Mouse (Mus musculus) kidney, embryonic 15.5 days (tissue): ENCODE measurements at regions not wholly inside any gene's neighbourhood (a gene's known extent, or its start where the extent isn't known, plus 50 kb on each side); places are given as distances from the start of the nearest gene placed in this dataset.

Experiments
- ATAC-seq: fragments of 200-750 bp; cut with Nextera tagmentation; replicated peaks from 2 replicates; pipeline ENCODE4 v1.8.0; 2017; ENCODE audit warnings: moderate TSS enrichment; ENCODE audit not compliant: low FRiP score
- H3K27ac ChIP-seq: fragments of 300-500 bp; sonication (generic); 2 replicates; pipeline ENCODE4 v1.5.1; 2015; ENCODE audit warnings: mild to moderate bottlenecking, inconsistent platforms
- H3K27me3 ChIP-seq: fragments of 300-500 bp; sonication (generic); 2 replicates; pipeline ENCODE4 v1.6.1; 2015; ENCODE audit warnings: inconsistent platforms
- H3K36me3 ChIP-seq: fragments of 300-500 bp; sonication (generic); 2 replicates; pipeline ENCODE4 v1.6.1; 2015; ENCODE audit warnings: inconsistent platforms
- H3K4me1 ChIP-seq: fragments of 300-500 bp; sonication (generic); 2 replicates; pipeline ENCODE4 v1.6.1; 2015; ENCODE audit warnings: inconsistent platforms
- H3K4me2 ChIP-seq: fragments of 300-500 bp; sonication (generic); 2 replicates; pipeline ENCODE4 v1.6.1; 2015; ENCODE audit warnings: moderate library complexity, mild to moderate bottlenecking, inconsistent platforms
- H3K4me3 ChIP-seq: fragments of 300-500 bp; sonication (generic); replicated peaks from 2 replicates; pipeline ENCODE4 v1.5.1; 2015; ENCODE audit warnings: mild to moderate bottlenecking, inconsistent platforms
- H3K9ac ChIP-seq: fragments of 300-500 bp; sonication (generic); 2 replicates; pipeline ENCODE4 v1.6.1; 2015; ENCODE audit warnings: mild to moderate bottlenecking, inconsistent platforms
- H3K9me3 ChIP-seq: fragments of 300-500 bp; sonication (generic); replicated peaks from 2 replicates; pipeline ENCODE4 v1.6.1; 2016; ENCODE audit warnings: inconsistent platforms
- WGBS: fragments of 180-500 bp; shearing (Covaris S2); methylation state at CpG from one replicate; pipeline ENCODE4 v1.1.7; 2015; ENCODE audit warnings: mixed read lengths; 5-methylcytosine and 5-hydroxymethylcytosine counted together

GRCm38 (mm10) chr16:78216752-78217351, 84.4 kb upstream of the Cxadr start:
- 0 out of 2 replicates have a peak, but pooled peaks cover 6% of the 10 kb centered on the region for H3K4me1 ChIP-seq
- no peaks in the 10 kb centered on the region for H3K36me3 ChIP-seq
- no peak overlapping the region for H3K4me3 ChIP-seq
- no peaks in the 10 kb centered on the region for H3K27me3 ChIP-seq
- no peak overlapping the region for H3K27ac ChIP-seq
- no peaks in the 10 kb centered on the region for H3K9me3 ChIP-seq
- H3K9ac ChIP-seq = no peak overlapping the region
- 45% methylated on average over 9 of the region's 9 CpGs for WGBS
- H3K4me2 ChIP-seq = 0 out of 2 replicates have a peak overlapping the region, but pooled peaks have one; percentile 25
- no peak for ATAC-seq

GRCm38 (mm10) chr16:78211687-78212086, 89.6 kb upstream of the Cxadr start:
- WGBS = 56% methylated on average over 8 of the region's 8 CpGs
- H3K9ac ChIP-seq = no peak overlapping the region
- ATAC-seq = no peak
- H3K9me3 ChIP-seq = no peaks in the 10 kb centered on the region
- no peak overlapping the region for H3K4me2 ChIP-seq
- H3K4me1 ChIP-seq = no peaks in the 10 kb centered on the region
- H3K36me3 ChIP-seq = no peaks in the 10 kb centered on the region
- H3K4me3 ChIP-seq = no peak overlapping the region
- H3K27ac ChIP-seq = no peak overlapping the region
- no peaks in the 10 kb centered on the region for H3K27me3 ChIP-seq

GRCm38 (mm10) chr16:78208321-78208720, 93.0 kb upstream of the Cxadr start:
- Histone ChIP-seq H3K9ac (no peak overlapping the region), H3K27ac (no peak overlapping the region)
- ATAC-seq = no peak

GRCm38 (mm10) chr16:78204332-78204731, 97.0 kb upstream of the Cxadr start:
- Histone ChIP-seq H3K4me3 (no peak overlapping the region), H3K27ac (no peak overlapping the region), H3K9me3 (no peaks in the 10 kb centered on the region), H3K36me3 (no peaks in the 10 kb centered on the region), H3K4me1 (no peaks in the 10 kb centered on the region), H3K4me2 (no peak overlapping the region), H3K9ac (no peak overlapping the region), H3K27me3 (no peaks in the 10 kb centered on the region)
- WGBS = 85% methylated on average over 9 of the region's 9 CpGs
- ATAC-seq = no peak

More at GRCm38 (mm10) chr16:78208321-78208720, 93.0 kb upstream of the Cxadr start:
- Histone ChIP-seq H3K9me3 (no peaks in the 10 kb centered on the region), H3K4me2 (no peak overlapping the region), H3K4me1 (no peaks in the 10 kb centered on the region), H3K36me3 (no peaks in the 10 kb centered on the region), H3K27me3 (no peaks in the 10 kb centered on the region), H3K4me3 (no peak overlapping the region)
- 89% methylated on average over 5 of the region's 5 CpGs for WGBS

- no peaks in the 10 kb centered on the region for H3K36me3 ChIP-seq
- no peaks in the 10 kb centered on the region for H3K27me3 ChIP-seq
- WGBS = 77% methylated on average over 12 of the region's 12 CpGs
- H3K9ac ChIP-seq = no peak overlapping the region
- 0 out of 2 replicates have a peak, but pooled peaks cover 2% of the 10 kb centered on the region for H3K4me1 ChIP-seq
- H3K4me2 ChIP-seq = no peak overlapping the region
- H3K4me3 ChIP-seq = no peak overlapping the region
- no peak for ATAC-seq
- H3K9me3 ChIP-seq = no peaks in the 10 kb centered on the region
- no peak overlapping the region for H3K27ac ChIP-seq
Observed at GRCm38 (mm10) chr16:78200044-78200830, 101.1 kb upstream of the Cxadr start.

GRCm38 (mm10) chr16:78199252-78199651, 102.0 kb upstream of the Cxadr start:
- Histone ChIP-seq H3K4me1 (0 out of 2 replicates have a peak, but pooled peaks cover 2% of the 10 kb centered on the region), H3K4me3 (no peak overlapping the region), H3K4me2 (peak overlapping the region; percentile 36; the same call in 1 of the 2 replicates), H3K9me3 (no peaks in the 10 kb centered on the region), H3K36me3 (no peaks in the 10 kb centered on the region), H3K27me3 (no peaks in the 10 kb centered on the region), H3K27ac (no peak overlapping the region), H3K9ac (no peak overlapping the region)
- ATAC-seq = no peak
- WGBS = 83% methylated on average over 10 of the region's 10 CpGs

GRCm38 (mm10) chr16:78198642-78199121, 102.6 kb upstream of the Cxadr start:
- Histone ChIP-seq H3K9ac (no peak overlapping the region), H3K36me3 (no peaks in the 10 kb centered on the region), H3K9me3 (no peaks in the 10 kb centered on the region), H3K27me3 (no peaks in the 10 kb centered on the region), H3K4me1 (0 out of 2 replicates have a peak, but pooled peaks cover 2% of the 10 kb centered on the region), H3K27ac (no peak overlapping the region), H3K4me2 (peak overlapping the region; percentile 36; the same call in 1 of the 2 replicates), H3K4me3 (no peak overlapping the region)
- no peak for ATAC-seq
- 8% methylated on average over 16 of the region's 16 CpGs for WGBS

GRCm38 (mm10) chr16:78197252-78197896, 103.9 kb upstream of the Cxadr start:
- Histone ChIP-seq H3K4me2 (no peak overlapping the region), H3K27me3 (no peaks in the 10 kb centered on the region), H3K27ac (no peak overlapping the region), H3K4me3 (no peak overlapping the region), H3K4me1 (0 out of 2 replicates have a peak, but pooled peaks cover 2% of the 10 kb centered on the region), H3K9me3 (no peaks in the 10 kb centered on the region), H3K36me3 (no peaks in the 10 kb centered on the region), H3K9ac (no peak overlapping the region)
- peak; percentile 66; the same call in 1 of the 2 replicates for ATAC-seq
- WGBS = 13% methylated on average over 10 of the region's 10 CpGs

- H3K4me1 ChIP-seq = no peaks in the 10 kb centered on the region
- no peaks in the 10 kb centered on the region for H3K27me3 ChIP-seq
- H3K4me2 ChIP-seq = no peak overlapping the region
- ATAC-seq = no peak
- no peak overlapping the region for H3K9ac ChIP-seq
- no peak overlapping the region for H3K27ac ChIP-seq
- no peaks in the 10 kb centered on the region for H3K36me3 ChIP-seq
- H3K9me3 ChIP-seq = no peaks in the 10 kb centered on the region
- WGBS = 85% methylated on average over 9 of the region's 9 CpGs
- no peak overlapping the region for H3K4me3 ChIP-seq
Observed at GRCm38 (mm10) chr16:78170627-78171605, 130.4 kb upstream of the Cxadr start.

GRCm38 (mm10) chr16:78156876-78157232, 144.4 kb upstream of the Cxadr start:
- WGBS = 83% methylated on average over 3 of the region's 3 CpGs
- no peak overlapping the region for H3K27ac ChIP-seq
- H3K4me3 ChIP-seq = no peak overlapping the region
- no peak overlapping the region for H3K4me2 ChIP-seq
- no peak overlapping the region for H3K9ac ChIP-seq
- no peaks in the 10 kb centered on the region for H3K9me3 ChIP-seq
- H3K27me3 ChIP-seq = no peaks in the 10 kb centered on the region
- no peaks in the 10 kb centered on the region for H3K36me3 ChIP-seq
- ATAC-seq = no peak
- peaks cover 3% of the 10 kb centered on the region; the same call in 1 of the 2 replicates for H3K4me1 ChIP-seq

GRCm38 (mm10) chr16:78156138-78156875, 145.0 kb upstream of the Cxadr start:
- H3K27ac ChIP-seq = no peak overlapping the region
- no peak overlapping the region for H3K9ac ChIP-seq
- no peaks in the 10 kb centered on the region for H3K27me3 ChIP-seq
- 39% methylated on average over 7 of the region's 7 CpGs for WGBS
- ATAC-seq = peak; percentile 82; the same call in 1 of the 2 replicates
- H3K4me2 ChIP-seq = no peak overlapping the region
- no peaks in the 10 kb centered on the region for H3K36me3 ChIP-seq
- no peak overlapping the region for H3K4me3 ChIP-seq
- H3K9me3 ChIP-seq = no peaks in the 10 kb centered on the region
- peaks cover 3% of the 10 kb centered on the region; the same call in 1 of the 2 replicates for H3K4me1 ChIP-seq
